Mouse (Mus musculus): ENCODE results near the gene Rnf7. TPM values are rescaled to one million over a fixed set of nuclear protein-coding genes. Genes with fewer than 3 reads are reported as not detected.
"Not testable (repeated sequence)": the region's sequence is repeated elsewhere in the genome, so short reads cannot be mapped to it uniquely, and the experiment has no call there.

The Rnf7 gene
- 33.5 and 42.9 TPM in 2 replicates for total RNA-seq (2015; ENCODE audit: low replicate concordance)
- 19.5 and 21.6 TPM in 2 replicates for total RNA-seq (2017; ENCODE audit: low replicate concordance)

GRCm38 (mm10) chr9:96478071-96478888, at the start of gene Rnf7:
Gene Rnf7 (minus strand): TSS chr9:96478675.
- ATAC-seq (replicated peaks; ENCODE audit: low FRiP score, poor library complexity, severe bottlenecking) = peak; percentile 96

GRCm38 (mm10) chr9:96526011-96526410, 47.5 kb upstream of the Rnf7 start:
- ATAC-seq (replicated peaks; ENCODE audit: low FRiP score, poor library complexity, severe bottlenecking) = no peak

DNA sequence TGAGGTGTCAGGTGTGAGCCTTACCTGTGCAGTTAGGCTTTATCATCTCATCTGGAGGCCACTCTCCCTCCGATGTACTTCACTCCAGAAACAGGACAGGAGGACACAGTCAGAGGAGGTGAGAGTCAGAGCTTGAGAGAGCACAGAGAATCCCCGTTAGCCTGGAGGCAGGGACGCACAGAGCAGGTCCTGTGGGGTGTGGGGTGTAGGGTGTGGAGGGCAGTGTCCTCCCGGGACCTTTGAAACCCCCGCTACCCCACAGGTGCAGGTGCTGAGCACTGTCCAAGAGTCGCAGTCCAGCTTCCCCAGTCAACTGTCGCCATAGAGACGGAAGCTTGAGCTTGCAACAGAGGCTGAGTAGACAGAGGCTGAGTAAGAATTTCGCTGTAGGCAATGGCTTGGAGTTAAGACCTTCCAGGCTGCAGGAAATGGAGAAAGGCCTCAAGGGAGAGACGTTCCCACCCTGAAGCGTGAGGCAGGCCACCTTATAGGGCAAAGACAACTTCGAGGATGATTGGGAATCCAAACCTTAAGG, 46.6 kb upstream of the Rnf7 start, which contains the start of gene Gm28729:
Gene Gm28729 (minus strand): TSS at position 293 of the 535 bp plus-strand sequence.
- no peak for ATAC-seq (replicated peaks; ENCODE audit: low FRiP score, poor library complexity, severe bottlenecking)

DNA sequence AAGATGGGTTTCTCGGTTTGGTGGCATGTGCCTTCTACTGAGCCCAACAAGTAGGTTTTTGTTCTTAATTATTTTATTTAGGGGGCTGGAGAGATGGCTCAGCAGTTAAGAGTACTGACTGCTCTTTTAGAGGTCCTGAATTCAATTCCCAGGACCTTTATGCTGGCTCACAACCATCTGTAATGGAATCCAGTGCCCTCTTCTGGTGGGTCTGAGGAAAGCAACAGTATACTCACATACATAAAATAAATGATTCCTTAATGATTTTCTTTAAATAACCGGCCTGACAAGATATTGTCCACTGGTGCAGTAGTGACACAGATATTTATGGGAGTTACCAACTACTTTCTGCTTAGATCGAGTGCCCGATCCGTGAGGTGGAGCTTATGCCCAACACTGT, 44.7 kb upstream of the Rnf7 start:
- no peak for ATAC-seq (replicated peaks; ENCODE audit: low FRiP score, poor library complexity, severe bottlenecking)

DNA sequence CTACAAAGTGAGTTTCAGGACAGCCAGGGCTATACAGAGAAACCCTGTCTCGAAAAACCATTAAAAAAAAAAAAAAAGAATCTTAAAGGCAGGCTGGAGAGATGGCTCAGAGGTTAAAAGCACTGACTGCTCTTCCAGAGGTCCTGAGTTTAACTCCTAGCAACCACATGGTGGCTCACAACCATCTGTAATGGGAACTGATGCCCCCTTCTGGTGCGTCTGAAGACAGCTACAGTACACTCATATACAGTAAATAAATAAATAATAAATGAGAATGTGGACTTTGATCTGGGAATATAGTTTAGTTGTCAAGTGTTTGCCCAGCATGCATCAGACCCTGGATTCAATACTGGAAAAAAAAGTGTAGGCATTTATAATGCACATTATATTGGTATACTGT, 43.1 kb upstream of the Rnf7 start:
- not testable (repeated sequence) for ATAC-seq (replicated peaks; ENCODE audit: low FRiP score, poor library complexity, severe bottlenecking)

- ATAC-seq (replicated peaks; ENCODE audit: low FRiP score, poor library complexity, severe bottlenecking) = no peak
Observed at GRCm38 (mm10) chr9:96517429-96517828, 39.0 kb upstream of the Rnf7 start.

DNA sequence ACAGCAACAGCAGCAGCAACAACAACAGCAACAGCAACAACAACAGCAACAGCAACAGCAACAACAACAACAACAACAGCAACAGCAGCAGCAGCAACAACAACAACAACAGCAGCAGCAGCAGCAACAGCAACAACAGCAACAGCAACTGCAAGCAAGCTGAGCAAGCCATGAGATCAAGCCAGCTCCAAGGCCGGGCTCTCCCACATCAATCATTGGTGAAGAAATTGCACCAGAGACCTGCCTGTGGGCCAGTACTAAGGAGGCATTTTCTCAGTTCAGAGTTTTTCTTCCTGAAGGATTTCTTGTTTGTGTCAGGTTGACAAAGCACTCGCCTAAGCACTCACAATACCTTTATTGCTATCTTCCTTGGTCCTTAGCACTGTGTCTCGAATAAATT, 38.3 kb upstream of the Rnf7 start:
- no peak for ATAC-seq (replicated peaks; ENCODE audit: low FRiP score, poor library complexity, severe bottlenecking)

- ATAC-seq (replicated peaks; ENCODE audit: low FRiP score, poor library complexity, severe bottlenecking) = no peak
Observed at GRCm38 (mm10) chr9:96515737-96516136, 37.3 kb upstream of the Rnf7 start.

GRCm38 (mm10) chr9:96514278-96514677, 35.8 kb upstream of the Rnf7 start:
- no peak for ATAC-seq (replicated peaks; ENCODE audit: low FRiP score, poor library complexity, severe bottlenecking)

GRCm38 (mm10) chr9:96506011-96506498, 27.6 kb upstream of the Rnf7 start:
- no peak for ATAC-seq (replicated peaks; ENCODE audit: low FRiP score, poor library complexity, severe bottlenecking)

DNA sequence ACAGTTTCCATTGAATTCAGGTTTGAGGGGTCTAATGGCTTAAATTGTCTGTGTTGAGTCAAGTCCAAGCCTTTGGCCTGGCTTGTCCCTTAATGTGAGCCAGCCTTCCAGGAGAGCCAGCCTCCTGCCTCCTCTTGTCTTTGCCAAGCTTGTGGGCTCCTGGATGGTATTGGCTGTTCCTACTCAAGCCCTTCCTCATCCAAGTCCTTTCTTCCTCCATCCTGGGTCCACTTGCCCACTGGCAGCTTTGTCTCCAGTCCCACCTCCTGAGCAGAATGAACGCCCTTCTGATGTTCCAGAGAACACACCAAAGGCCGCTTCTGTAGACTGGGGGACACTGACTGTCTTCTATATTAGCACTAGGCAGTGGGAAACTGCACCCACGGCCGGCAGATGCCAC, 26.7 kb upstream of the Rnf7 start:
- no peak for ATAC-seq (replicated peaks; ENCODE audit: low FRiP score, poor library complexity, severe bottlenecking)

- ATAC-seq (replicated peaks; ENCODE audit: low FRiP score, poor library complexity, severe bottlenecking) = no peak
Observed at GRCm38 (mm10) chr9:96504116-96504895, 25.8 kb upstream of the Rnf7 start.

DNA sequence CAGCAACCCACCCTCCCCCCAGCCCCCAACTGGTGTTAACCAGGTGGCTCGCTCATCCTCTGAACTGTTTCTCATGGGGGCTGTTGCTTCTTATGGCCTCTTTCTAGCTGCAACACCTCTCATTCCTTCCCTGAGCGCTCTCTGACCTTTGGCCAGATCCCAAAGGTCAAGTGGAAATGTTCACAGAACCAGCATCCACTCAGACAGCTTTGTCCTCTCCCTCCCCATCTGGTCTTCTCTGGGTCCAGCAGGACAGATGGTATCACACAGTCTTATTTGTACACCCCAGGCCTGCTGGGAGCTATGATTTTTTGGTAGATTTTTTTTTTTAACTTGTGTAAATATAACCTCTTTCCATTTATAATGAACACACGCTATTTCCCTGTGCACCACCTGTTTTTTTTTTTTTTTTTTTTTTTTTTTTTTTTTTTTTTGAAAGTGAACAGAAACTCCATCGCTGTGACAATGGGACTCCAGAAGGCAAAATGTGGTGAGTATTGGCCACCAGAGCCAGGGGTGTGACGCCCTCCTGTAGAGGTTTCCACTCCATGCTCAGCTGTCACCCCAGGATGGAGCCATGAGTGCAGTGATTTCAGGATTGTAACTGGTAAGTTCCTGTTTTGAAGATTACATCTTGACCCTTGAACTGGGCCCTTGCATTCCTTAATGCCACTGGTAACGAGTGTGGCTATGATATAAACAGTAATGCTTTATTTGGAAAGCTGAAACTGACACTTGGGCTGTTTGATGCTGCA, 24.6 kb upstream of the Rnf7 start:
- ATAC-seq (replicated peaks; ENCODE audit: low FRiP score, poor library complexity, severe bottlenecking) = no peak

DNA sequence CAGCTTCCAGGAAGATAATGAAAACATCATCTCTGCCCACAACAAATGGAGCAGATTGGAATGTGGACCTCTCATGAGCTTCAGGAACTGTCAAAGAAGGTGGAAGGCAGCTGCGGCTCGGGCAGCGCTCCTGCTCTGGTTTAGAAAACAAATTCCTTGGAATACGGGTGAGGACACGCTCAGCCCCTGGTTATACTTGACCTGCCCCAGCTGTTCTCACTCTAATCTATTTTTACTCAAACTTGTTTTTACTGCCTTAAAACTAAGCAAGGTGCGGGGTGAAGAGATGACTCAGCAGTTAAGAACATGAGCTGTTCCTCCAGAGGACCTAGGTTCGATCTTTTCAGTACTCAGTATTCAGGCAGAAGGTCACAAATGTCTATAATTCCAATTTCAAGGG, 22.7 kb upstream of the Rnf7 start:
- no peak for ATAC-seq (replicated peaks; ENCODE audit: low FRiP score, poor library complexity, severe bottlenecking)

- no peak for ATAC-seq (replicated peaks; ENCODE audit: low FRiP score, poor library complexity, severe bottlenecking)
Observed at GRCm38 (mm10) chr9:96493212-96493611, 14.7 kb upstream of the Rnf7 start.

- peak; percentile 80 for ATAC-seq (replicated peaks; ENCODE audit: low FRiP score, poor library complexity, severe bottlenecking)
Observed at GRCm38 (mm10) chr9:96491810-96492209, 13.3 kb upstream of the Rnf7 start.

- not testable (repeated sequence) for ATAC-seq (replicated peaks; ENCODE audit: low FRiP score, poor library complexity, severe bottlenecking)
Observed at GRCm38 (mm10) chr9:96487869-96488268, 9.4 kb upstream of the Rnf7 start.

DNA sequence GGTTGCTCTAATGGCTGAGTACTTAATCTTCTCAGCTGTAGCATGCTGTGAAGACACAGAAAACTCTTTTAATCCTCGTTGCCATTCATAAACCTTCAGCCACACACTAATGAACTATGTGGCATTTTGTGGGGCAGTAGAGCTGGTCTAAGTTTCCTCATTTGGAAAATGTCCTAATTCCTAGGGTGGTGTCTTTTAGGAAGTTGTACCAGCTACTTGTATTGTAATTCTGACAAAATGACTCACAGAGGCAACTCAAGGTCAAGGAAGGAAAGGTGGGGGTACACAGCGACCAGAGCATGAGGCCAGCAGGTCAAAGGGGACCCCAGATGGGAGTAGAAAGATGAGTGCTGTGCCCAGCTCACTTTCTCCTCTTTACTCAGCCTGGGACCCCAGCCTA, 5.2 kb upstream of the Rnf7 start:
- no peak for ATAC-seq (replicated peaks; ENCODE audit: low FRiP score, poor library complexity, severe bottlenecking)

DNA sequence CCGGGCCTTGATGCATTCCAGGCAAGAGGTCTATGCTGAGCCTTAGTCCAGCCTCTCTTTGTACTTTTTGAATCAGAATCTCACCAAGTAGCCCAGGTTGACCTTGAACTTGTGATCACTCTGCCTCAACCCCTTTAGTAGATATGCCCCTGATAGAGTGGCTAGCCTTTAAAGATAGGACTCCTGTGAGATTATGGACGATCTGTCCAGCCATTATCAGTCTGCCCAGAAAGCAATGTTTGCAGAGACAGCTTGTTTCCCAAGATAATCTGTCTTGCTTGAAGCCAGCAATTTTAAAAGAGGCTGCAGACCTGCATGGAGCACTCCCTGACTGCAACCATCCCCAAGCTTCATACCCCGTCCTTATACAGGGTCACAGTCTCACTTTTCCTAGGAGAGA, 4.6 kb upstream of the Rnf7 start:
- no peak for ATAC-seq (replicated peaks; ENCODE audit: low FRiP score, poor library complexity, severe bottlenecking)

DNA sequence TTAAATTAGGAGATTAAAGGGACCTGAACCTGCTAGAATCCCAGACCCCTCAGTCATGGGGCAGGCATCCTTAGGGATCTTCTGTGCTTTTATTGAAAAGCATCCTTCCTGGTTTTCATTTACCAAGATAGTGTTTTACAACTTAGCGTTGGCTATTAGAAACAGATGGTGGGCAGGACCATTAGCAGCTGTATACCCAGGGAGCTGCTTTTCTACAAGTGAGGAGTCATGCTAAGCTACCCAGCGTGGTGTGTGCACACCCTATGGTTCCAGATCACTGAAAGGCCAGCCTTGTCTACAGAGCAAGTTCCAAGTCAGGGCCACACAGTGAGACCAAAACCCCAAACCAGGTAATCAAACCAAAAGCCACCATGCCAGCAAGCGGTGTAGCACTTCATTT, 6.1 kb downstream of the Rnf7 start:
- no peak for ATAC-seq (replicated peaks; ENCODE audit: low FRiP score, poor library complexity, severe bottlenecking)

Data from erythroid progenitor cell, adult 5-6 weeks (primary cell).